Mouse (Mus musculus): Measurements from ENCODE around the gene Dnmt1. TPM values are rescaled to one million over a fixed set of nuclear protein-coding genes. Genes with fewer than 3 reads are reported as not detected.

The Dnmt1 gene
- polyA plus RNA-seq, 1 experiment from 2014 or later = 82.9 TPM

- H3K27ac ChIP-seq (ENCODE audit: low read depth, low read length) = peak overlapping the region; percentile 6; the same call in 1 of the 2 replicates
- no peaks in the 10 kb centered on the region for H3K27me3 ChIP-seq (ENCODE audit: control insufficient read depth, insufficient read depth, low read length)
- H3K9me3 ChIP-seq (ENCODE audit: control insufficient read depth, low read length) = no peaks in the 10 kb centered on the region
- no peak overlapping the region for H3K4me3 ChIP-seq (ENCODE audit: low read depth, low read length)
- H3K4me1 ChIP-seq (replicated peaks; ENCODE audit: control insufficient read depth, insufficient read depth, low read length) = peaks cover 2% of the 10 kb centered on the region
- ATAC-seq (ENCODE audit: low FRiP score) (no peak), DNase-seq (ENCODE audit: low spot score) (no peak)
- no peak overlapping the region for H3K9ac ChIP-seq (ENCODE audit: low read depth, low read length)
- no peaks in the 10 kb centered on the region for H3K36me3 ChIP-seq (ENCODE audit: control insufficient read depth, insufficient read depth, low read length)
- WGBS = 82% methylated on average over 4 of the region's 4 CpGs
- no peak overlapping the region for H3K4me2 ChIP-seq (replicated peaks; ENCODE audit: low read depth, low read length)
These were observed 13.5 kb upstream of the Dnmt1 start for GRCm38 (mm10) chr9:20973001-20973681.

- Histone ChIP-seq H3K36me3 (ENCODE audit: control insufficient read depth, insufficient read depth, low read length) (no peaks in the 10 kb centered on the region), H3K27me3 (ENCODE audit: control insufficient read depth, insufficient read depth, low read length) (no peaks in the 10 kb centered on the region), H3K4me2 (replicated peaks; ENCODE audit: low read depth, low read length) (peak overlapping the region; percentile 20; the same call in 1 of the 2 replicates), H3K9me3 (ENCODE audit: control insufficient read depth, low read length) (no peaks in the 10 kb centered on the region), H3K4me3 (ENCODE audit: low read depth, low read length) (no peak overlapping the region), H3K9ac (ENCODE audit: low read depth, low read length) (peak overlapping the region; percentile 1), H3K27ac (ENCODE audit: low read depth, low read length) (peak overlapping the region; percentile 6), H3K4me1 (replicated peaks; ENCODE audit: control insufficient read depth, insufficient read depth, low read length) (peaks cover 2% of the 10 kb centered on the region)
- 34% methylated on average over 28 of the region's 28 CpGs for WGBS
- ATAC-seq (ENCODE audit: low FRiP score) (0 out of 2 replicates have a peak, but pooled peaks have one; percentile 4), DNase-seq (ENCODE audit: low spot score) (peak; percentile 42)
These were observed 12.7 kb upstream of the Dnmt1 start for GRCm38 (mm10) chr9:20972141-20972992.

GRCm38 (mm10) chr9:20971751-20972140, 12.1 kb upstream of the Dnmt1 start:
- H3K4me3 ChIP-seq (ENCODE audit: low read depth, low read length) = no peak overlapping the region
- H3K27me3 ChIP-seq (ENCODE audit: control insufficient read depth, insufficient read depth, low read length) = no peaks in the 10 kb centered on the region
- H3K9me3 ChIP-seq (ENCODE audit: control insufficient read depth, low read length) = no peaks in the 10 kb centered on the region
- no peak for DNase-seq (ENCODE audit: low spot score)
- H3K4me1 ChIP-seq (replicated peaks; ENCODE audit: control insufficient read depth, insufficient read depth, low read length) = peaks cover 2% of the 10 kb centered on the region
- H3K27ac ChIP-seq (ENCODE audit: low read depth, low read length) = peak overlapping the region; percentile 6; the same call in 1 of the 2 replicates
- H3K4me2 ChIP-seq (replicated peaks; ENCODE audit: low read depth, low read length) = no peak overlapping the region
- peak overlapping the region; percentile 1; the same call in 1 of the 2 replicates for H3K9ac ChIP-seq (ENCODE audit: low read depth, low read length)
- WGBS = 66% methylated on average over 7 of the region's 7 CpGs
- no peaks in the 10 kb centered on the region for H3K36me3 ChIP-seq (ENCODE audit: control insufficient read depth, insufficient read depth, low read length)
- no peak for ATAC-seq (ENCODE audit: low FRiP score)

- H3K9me3 ChIP-seq (ENCODE audit: control insufficient read depth, low read length) = no peaks in the 10 kb centered on the region
- ATAC-seq (ENCODE audit: low FRiP score) = no peak
- H3K36me3 ChIP-seq (ENCODE audit: control insufficient read depth, insufficient read depth, low read length) = no peaks in the 10 kb centered on the region
- H3K4me1 ChIP-seq (replicated peaks; ENCODE audit: control insufficient read depth, insufficient read depth, low read length) = no peaks in the 10 kb centered on the region
- DNase-seq (ENCODE audit: low spot score) = no peak
- H3K27ac ChIP-seq (ENCODE audit: low read depth, low read length) = no peak overlapping the region
- H3K9ac ChIP-seq (ENCODE audit: low read depth, low read length) = no peak overlapping the region
- 81% methylated on average over 5 of the region's 5 CpGs for WGBS
- H3K4me2 ChIP-seq (replicated peaks; ENCODE audit: low read depth, low read length) = no peak overlapping the region
- H3K27me3 ChIP-seq (ENCODE audit: control insufficient read depth, insufficient read depth, low read length) = no peaks in the 10 kb centered on the region
- H3K4me3 ChIP-seq (ENCODE audit: low read depth, low read length) = no peak overlapping the region
These were observed 7.1 kb upstream of the Dnmt1 start for GRCm38 (mm10) chr9:20966747-20967146.

- no peaks in the 10 kb centered on the region for H3K9me3 ChIP-seq (ENCODE audit: control insufficient read depth, low read length)
- no peak for ATAC-seq (ENCODE audit: low FRiP score)
- H3K4me3 ChIP-seq (ENCODE audit: low read depth, low read length) = no peak overlapping the region
- no peaks in the 10 kb centered on the region for H3K36me3 ChIP-seq (ENCODE audit: control insufficient read depth, insufficient read depth, low read length)
- no peaks in the 10 kb centered on the region for H3K27me3 ChIP-seq (ENCODE audit: control insufficient read depth, insufficient read depth, low read length)
- H3K4me1 ChIP-seq (replicated peaks; ENCODE audit: control insufficient read depth, insufficient read depth, low read length) = no peaks in the 10 kb centered on the region
- no peak overlapping the region for H3K4me2 ChIP-seq (replicated peaks; ENCODE audit: low read depth, low read length)
- H3K9ac ChIP-seq (ENCODE audit: low read depth, low read length) = no peak overlapping the region
- H3K27ac ChIP-seq (ENCODE audit: low read depth, low read length) = no peak overlapping the region
- 91% methylated on average over 3 of the region's 3 CpGs for WGBS
- no peak for DNase-seq (ENCODE audit: low spot score)
These were observed 6.3 kb upstream of the Dnmt1 start for GRCm38 (mm10) chr9:20966008-20966407.

GRCm38 (mm10) chr9:20965606-20966005, 5.9 kb upstream of the Dnmt1 start:
- no peak overlapping the region for H3K4me3 ChIP-seq (ENCODE audit: low read depth, low read length)
- 90% methylated on average over 4 of the region's 4 CpGs for WGBS
- no peak for ATAC-seq (ENCODE audit: low FRiP score)
- no peaks in the 10 kb centered on the region for H3K9me3 ChIP-seq (ENCODE audit: control insufficient read depth, low read length)
- H3K36me3 ChIP-seq (ENCODE audit: control insufficient read depth, insufficient read depth, low read length) = no peaks in the 10 kb centered on the region
- DNase-seq (ENCODE audit: low spot score) = no peak
- H3K27ac ChIP-seq (ENCODE audit: low read depth, low read length) = no peak overlapping the region
- no peaks in the 10 kb centered on the region for H3K27me3 ChIP-seq (ENCODE audit: control insufficient read depth, insufficient read depth, low read length)
- H3K4me2 ChIP-seq (replicated peaks; ENCODE audit: low read depth, low read length) = no peak overlapping the region
- no peaks in the 10 kb centered on the region for H3K4me1 ChIP-seq (replicated peaks; ENCODE audit: control insufficient read depth, insufficient read depth, low read length)
- no peak overlapping the region for H3K9ac ChIP-seq (ENCODE audit: low read depth, low read length)

- Histone ChIP-seq H3K4me2 (replicated peaks; ENCODE audit: low read depth, low read length) (no peak overlapping the region), H3K9ac (ENCODE audit: low read depth, low read length) (no peak overlapping the region), H3K36me3 (ENCODE audit: control insufficient read depth, insufficient read depth, low read length) (no peaks in the 10 kb centered on the region), H3K4me3 (ENCODE audit: low read depth, low read length) (no peak overlapping the region), H3K27me3 (ENCODE audit: control insufficient read depth, insufficient read depth, low read length) (no peaks in the 10 kb centered on the region), H3K27ac (ENCODE audit: low read depth, low read length) (no peak overlapping the region), H3K9me3 (ENCODE audit: control insufficient read depth, low read length) (no peaks in the 10 kb centered on the region), H3K4me1 (replicated peaks; ENCODE audit: control insufficient read depth, insufficient read depth, low read length) (no peaks in the 10 kb centered on the region)
- no peak for DNase-seq (ENCODE audit: low spot score)
- 76% methylated on average over 9 of the region's 9 CpGs for WGBS
- ATAC-seq (ENCODE audit: low FRiP score) = no peak
These were observed 1.9 kb upstream of the Dnmt1 start for GRCm38 (mm10) chr9:20961557-20961956.

- Histone ChIP-seq H3K4me1 (replicated peaks; ENCODE audit: control insufficient read depth, insufficient read depth, low read length) (no peaks in the 10 kb centered on the region), H3K9ac (ENCODE audit: low read depth, low read length) (no peak overlapping the region), H3K27me3 (ENCODE audit: control insufficient read depth, insufficient read depth, low read length) (no peaks in the 10 kb centered on the region), H3K4me3 (ENCODE audit: low read depth, low read length) (no peak overlapping the region), H3K27ac (ENCODE audit: low read depth, low read length) (no peak overlapping the region), H3K4me2 (replicated peaks; ENCODE audit: low read depth, low read length) (no peak overlapping the region), H3K36me3 (ENCODE audit: control insufficient read depth, insufficient read depth, low read length) (no peaks in the 10 kb centered on the region), H3K9me3 (ENCODE audit: control insufficient read depth, low read length) (no peaks in the 10 kb centered on the region)
- no peak for ATAC-seq (ENCODE audit: low FRiP score)
- no peak for DNase-seq (ENCODE audit: low spot score)
- WGBS = 80% methylated on average over 3 of the region's 3 CpGs
These were observed 2.7 kb downstream of the Dnmt1 start for GRCm38 (mm10) chr9:20956989-20957388.
